8 mouse cellular contexts compared by ENCODE assay signal in genomic region chr19:44135960-44136485, GRCm38 (mm10). TPM values are rescaled to one million over a fixed set of nuclear protein-coding genes. Genes with fewer than 3 reads are reported as not detected.
A peak's percentile ranks its signal among the peaks of the same experiment; 100 is the strongest.
DNase-seq lines count a peak whose midpoint lies in the region; ATAC-seq and TF ChIP-seq lines count a peak whose summit lies in the region.

No protein-coding gene starts in this region.

- peak overlapping the region; percentile 95 for H3K4me3 ChIP-seq in E14TG2a.4 (replicated peaks; ENCODE audit: low read length)
- peak overlapping the region; percentile 39 for H3K4me3 ChIP-seq in forebrain, embryonic 16.5 days (replicated peaks; ENCODE audit: low read length)
- H3K4me3 ChIP-seq in liver, embryonic 13.5 days (replicated peaks) = peak overlapping the region; percentile 74

- no peaks in the 10 kb centered on the region for H3K9me3 ChIP-seq in E14TG2a.4 (ENCODE audit: low read length)
- H3K9me3 ChIP-seq in forebrain, embryonic 16.5 days (ENCODE audit: control insufficient read depth, low read length) = no peaks in the 10 kb centered on the region
- no peaks in the 10 kb centered on the region for H3K9me3 ChIP-seq in liver, embryonic 13.5 days (replicated peaks)

- TF ChIP-seq CTCF in E14TG2a.4 (conservative IDR thresholded peaks at IDR 0.05; ENCODE audit: low read length) = no peak

- H3K36me3 ChIP-seq in E14TG2a.4 (ENCODE audit: insufficient read depth, low read length) = peaks cover 55% of the 10 kb centered on the region
- peaks cover 13% of the 10 kb centered on the region for H3K36me3 ChIP-seq in forebrain, embryonic 16.5 days (ENCODE audit: control insufficient read depth, insufficient read depth)
- H3K36me3 ChIP-seq in liver, embryonic 13.5 days = peaks cover 42% of the 10 kb centered on the region

- peak overlapping the region; percentile 20; the same call in 1 of the 2 replicates for H3K9ac ChIP-seq in forebrain, embryonic 16.5 days (replicated peaks; ENCODE audit: low read depth, low read length)
- H3K9ac ChIP-seq in liver, embryonic 13.5 days = peak overlapping the region; percentile 61

- peak; percentile 31 for ATAC-seq in forebrain, embryonic 16.5 days
- no peak for ATAC-seq in liver, embryonic 13.5 days (ENCODE audit: low read depth)
- ATAC-seq in frontal cortex, adult (ENCODE audit: low TSS enrichment) = no peak

- peak overlapping the region; percentile 57 for H3K4me2 ChIP-seq in forebrain, embryonic 16.5 days (ENCODE audit: low read length)
- H3K4me2 ChIP-seq in liver, embryonic 13.5 days = peak overlapping the region; percentile 73

- 25% methylated on average over 7 of the region's 7 CpGs for WGBS in forebrain, embryonic 16.5 days
- WGBS in liver, embryonic 13.5 days (ENCODE audit: insufficient replicate concordance) = 25% methylated on average over 7 of the region's 7 CpGs

- no peaks in the 10 kb centered on the region for H3K27me3 ChIP-seq in E14TG2a.4 (ENCODE audit: insufficient read depth, low read length)
- H3K27me3 ChIP-seq in forebrain, embryonic 16.5 days (replicated peaks; ENCODE audit: control insufficient read depth, insufficient read depth, low read length) = no peaks in the 10 kb centered on the region
- no peaks in the 10 kb centered on the region for H3K27me3 ChIP-seq in liver, embryonic 13.5 days

- DNase-seq in cerebellum, adult 8-10 months = peak; percentile 24
- DNase-seq in cerebellum, adult 11-12 months = no peak
- no peak for DNase-seq in liver, embryonic 13.5 days
- no peak for DNase-seq in retina, embryonic 14.5 days (ENCODE audit: low spot score)
- no peak for DNase-seq in testis, postnatal 10 days (ENCODE audit: low spot score)

- H3K4me1 ChIP-seq in E14TG2a.4 (replicated peaks; ENCODE audit: low read depth, low read length) = peaks cover 17% of the 10 kb centered on the region
- H3K4me1 ChIP-seq in forebrain, embryonic 16.5 days (replicated peaks; ENCODE audit: control insufficient read depth, insufficient read depth, low read length) = peaks cover 10% of the 10 kb centered on the region
- peaks cover 22% of the 10 kb centered on the region for H3K4me1 ChIP-seq in liver, embryonic 13.5 days (replicated peaks)

- no peak overlapping the region for H3K27ac ChIP-seq in forebrain, embryonic 16.5 days (ENCODE audit: low read length)
- H3K27ac ChIP-seq in liver, embryonic 13.5 days = 0 out of 2 replicates have a peak overlapping the region, but pooled peaks have one; percentile 14

RNA-seq across cellular contexts. Expression of gene Cwf19l1, which starts 0.3 kb away (rescaled TPM):
- 39.7 and 44.0 TPM in 2 replicates for polyA plus RNA-seq in forebrain, embryonic 16.5 days (2015; fragmentation: Nextera tagmentation; extraction: Ambion mirVana)
- 20.3 and 24.2 TPM in 2 replicates for polyA plus RNA-seq in liver, embryonic 13.5 days (2015; fragmentation: Nextera tagmentation; extraction: Ambion mirVana)

RNA-seq across cellular contexts. Expression of gene Bloc1s2, which starts 10.2 kb away (rescaled TPM):
- polyA plus RNA-seq in forebrain, embryonic 16.5 days (2015; fragmentation: Nextera tagmentation; extraction: Ambion mirVana) = 150 and 152 TPM in 2 replicates
- 48.1 and 54.8 TPM in 2 replicates for polyA plus RNA-seq in liver, embryonic 13.5 days (2015; fragmentation: Nextera tagmentation; extraction: Ambion mirVana)

RNA-seq across cellular contexts. Expression of gene Chuk, which starts 28.7 kb away (rescaled TPM):
- 61.7 and 72.4 TPM in 2 replicates for polyA plus RNA-seq in forebrain, embryonic 16.5 days (2015; fragmentation: Nextera tagmentation; extraction: Ambion mirVana)
- polyA plus RNA-seq in liver, embryonic 13.5 days (2015; fragmentation: Nextera tagmentation; extraction: Ambion mirVana) = 21.2 and 24.7 TPM in 2 replicates

RNA-seq across cellular contexts. Expression of gene Pkd2l1, which starts 56.2 kb away (rescaled TPM):
- not detected in 2 replicates for polyA plus RNA-seq in forebrain, embryonic 16.5 days (2015; fragmentation: Nextera tagmentation; extraction: Ambion mirVana)
- not detected in 2 replicates for polyA plus RNA-seq in liver, embryonic 13.5 days (2015; fragmentation: Nextera tagmentation; extraction: Ambion mirVana)

Comparison
In these comparisons a context has a peak if more than half of its experiments do, and no peak if none do; other contexts are left out.
1. H3K4me3 ChIP-seq: peak in every context shown above with its lines; median percentile 95 in E14TG2a.4; 74 in liver, embryonic 13.5 days; 39 in forebrain, embryonic 16.5 days.